Mouse (Mus musculus): ENCODE results near the gene Sft2d2.

Sft2d2 gene

GRCm38 (mm10) chr1:165193880-165194661 is at the start of gene Sft2d2:
Gene Sft2d2, minus strand, starts transcription at chr1:165194438.
- DNase-seq (ENCODE audit: low spot score in 2 of 2): peak; percentile 85 to 89

GRCm38 (mm10) chr1:165236321-165237298 is 42.4 kb upstream of the Sft2d2 start, which contains the start of gene Tiprl:
Gene Tiprl, minus strand, starts transcription at chr1:165236996.
- peak; percentile 90 to 95 for DNase-seq (ENCODE audit: low spot score in 2 of 2)

- DNase-seq (ENCODE audit: low spot score in 2 of 2): no peak
Observed at GRCm38 (mm10) chr1:165235846-165236245, 41.6 kb upstream of the Sft2d2 start.

- DNase-seq (ENCODE audit: low spot score in 2 of 2): no peak
Observed at GRCm38 (mm10) chr1:165233806-165234205, 39.6 kb upstream of the Sft2d2 start.

- DNase-seq (ENCODE audit: low spot score in 2 of 2): no peak
Observed at GRCm38 (mm10) chr1:165230691-165231090, 36.5 kb upstream of the Sft2d2 start.

- no peak for DNase-seq (ENCODE audit: low spot score in 2 of 2)
Observed at GRCm38 (mm10) chr1:165229577-165229976, 35.3 kb upstream of the Sft2d2 start.

- DNase-seq (ENCODE audit: low spot score in 2 of 2): no peak
Observed at GRCm38 (mm10) chr1:165217023-165217589, 22.9 kb upstream of the Sft2d2 start.

- DNase-seq (ENCODE audit: low spot score in 2 of 2): no peak
Observed at GRCm38 (mm10) chr1:165215831-165216230, 21.6 kb upstream of the Sft2d2 start.

GRCm38 (mm10) chr1:165205591-165205990 is 11.4 kb upstream of the Sft2d2 start:
- no peak for DNase-seq (ENCODE audit: low spot score in 2 of 2)

- DNase-seq (ENCODE audit: low spot score in 2 of 2): no peak
Observed at GRCm38 (mm10) chr1:165203488-165204035, 9.3 kb upstream of the Sft2d2 start.

GRCm38 (mm10) chr1:165201445-165202012 is 7.3 kb upstream of the Sft2d2 start:
- DNase-seq (ENCODE audit: low spot score in 2 of 2): no peak

- DNase-seq (ENCODE audit: low spot score in 2 of 2): no peak
Observed at GRCm38 (mm10) chr1:165200748-165201147, 6.5 kb upstream of the Sft2d2 start.

GRCm38 (mm10) chr1:165199639-165200038 is 5.4 kb upstream of the Sft2d2 start:
- no peak for DNase-seq (ENCODE audit: low spot score in 2 of 2)

- no peak for DNase-seq (ENCODE audit: low spot score in 2 of 2)
Observed at GRCm38 (mm10) chr1:165198951-165199350, 4.7 kb upstream of the Sft2d2 start.

- DNase-seq (ENCODE audit: low spot score in 2 of 2): no peak
Observed at GRCm38 (mm10) chr1:165197875-165198274, 3.6 kb upstream of the Sft2d2 start.

GRCm38 (mm10) chr1:165195396-165195960 is 1.2 kb upstream of the Sft2d2 start:
- no peak for DNase-seq (ENCODE audit: low spot score in 2 of 2)

- no peak for DNase-seq (ENCODE audit: low spot score in 2 of 2)
Observed at GRCm38 (mm10) chr1:165194662-165195013, 400 bp upstream of the Sft2d2 start.

GRCm38 (mm10) chr1:165193426-165193825 is 812 bp downstream of the Sft2d2 start:
- no peak for DNase-seq (ENCODE audit: low spot score in 2 of 2)

- no peak for DNase-seq (ENCODE audit: low spot score in 2 of 2)
Observed at GRCm38 (mm10) chr1:165192714-165193264, 1.4 kb downstream of the Sft2d2 start.

GRCm38 (mm10) chr1:165192102-165192501 is 2.1 kb downstream of the Sft2d2 start:
- no peak for DNase-seq (ENCODE audit: low spot score in 2 of 2)

- no peak for DNase-seq (ENCODE audit: low spot score in 2 of 2)
Observed at GRCm38 (mm10) chr1:165191611-165192010, 2.6 kb downstream of the Sft2d2 start.

All from spleen, postnatal 14 days (tissue).